Mouse (Mus musculus) liver, embryonic 12.5 days (tissue): Measurements from ENCODE around the gene Arcn1. TPM values are rescaled to one million over a fixed set of nuclear protein-coding genes. Genes with fewer than 3 reads are reported as not detected.
A peak's percentile ranks its signal among the peaks of the same experiment; 100 is the strongest.
"Not testable (repeated sequence)": the region's sequence is repeated elsewhere in the genome, so short reads cannot be mapped to it uniquely, and the experiment has no call there.

ENCODE experiments used
- ATAC-seq: fragments of 200-750 bp; cut with Nextera tagmentation; 2 replicates; pipeline ENCODE4 v1.8.0; 2017; ENCODE audit warnings: moderate number of reproducible peaks, mild to moderate bottlenecking, moderate library complexity
- H3K27ac ChIP-seq: fragments of 300-500 bp; sonication (generic); 2 replicates; pipeline ENCODE4 v1.5.1; 2016; ENCODE audit warnings: mild to moderate bottlenecking
- H3K27me3 ChIP-seq: fragments of 300-500 bp; sonication (generic); replicated peaks from 2 replicates; pipeline ENCODE4 v1.6.1; 2016; ENCODE audit warnings: mild to moderate bottlenecking, moderate library complexity
- H3K36me3 ChIP-seq: fragments of 300-500 bp; sonication (generic); 2 replicates; pipeline ENCODE4 v1.6.1; 2016; ENCODE audit warnings: mild to moderate bottlenecking, moderate library complexity
- H3K4me1 ChIP-seq: fragments of 300-500 bp; sonication (generic); 2 replicates; pipeline ENCODE4 v1.6.1; 2016
- H3K4me2 ChIP-seq: fragments of 300-500 bp; sonication (generic); 2 replicates; pipeline ENCODE4 v1.6.1; 2016; ENCODE audit warnings: mild to moderate bottlenecking, moderate library complexity
- H3K4me3 ChIP-seq: fragments of 300-500 bp; sonication (generic); 2 replicates; pipeline ENCODE4 v1.5.1; 2016; ENCODE audit warnings: mild to moderate bottlenecking, moderate library complexity
- H3K9ac ChIP-seq: fragments of 300-500 bp; sonication (generic); 2 replicates; pipeline ENCODE4 v1.6.1; 2016; ENCODE audit warnings: mild to moderate bottlenecking, moderate library complexity
- H3K9me3 ChIP-seq: fragments of 300-500 bp; sonication (generic); replicated peaks from 2 replicates; pipeline ENCODE4 v1.6.1; 2016; ENCODE audit warnings: mild to moderate bottlenecking, moderate library complexity
- whole genome bisulfite sequencing: fragments of 180-500 bp; shearing (Covaris S2); methylation state at CpG from one replicate; pipeline ENCODE4 v1.1.7; 2016; ENCODE audit not compliant: insufficient replicate concordance; 5-methylcytosine and 5-hydroxymethylcytosine counted together
- polyA plus RNA-seq: library from polyadenylated mRNA; unstranded; fragments of >200 nt; fragmentation: Nextera tagmentation; extraction: Ambion mirVana; gene quantifications from 2 replicates; pipeline ENCODE4 v1.2.1, GENCODE M21; 2016

Gene Arcn1
- polyA plus RNA-seq, 1 experiment from 2014 or later, result 127 TPM

DNA sequence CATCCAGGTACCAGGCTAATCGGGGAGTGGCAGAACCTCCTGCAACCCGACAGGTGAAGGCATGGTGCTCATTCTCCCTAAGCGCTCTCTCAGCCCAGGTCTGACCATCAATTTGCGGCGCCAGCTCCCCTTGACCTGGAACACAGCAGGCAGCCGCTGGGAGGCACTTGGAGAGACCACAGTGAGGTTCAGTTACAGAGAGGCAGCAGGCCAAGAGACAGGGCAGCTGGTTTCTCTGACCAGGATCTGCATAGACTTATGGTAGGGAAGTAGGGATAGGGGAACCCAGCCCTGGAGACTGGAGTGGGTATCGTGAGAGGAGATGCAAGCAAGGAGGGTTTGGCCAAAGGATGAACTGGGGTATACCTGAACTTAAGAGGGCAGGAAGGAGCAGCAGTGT lies 30.7 kb upstream of the Arcn1 start:
- Histone ChIP-seq H3K4me3 (no peak overlapping the region), H3K9me3 (no peaks in the 10 kb centered on the region), H3K27ac (no peak overlapping the region), H3K9ac (no peak overlapping the region), H3K36me3 (no peaks in the 10 kb centered on the region), H3K4me1 (peaks cover 22% of the 10 kb centered on the region), H3K27me3 (peaks cover 66% of the 10 kb centered on the region), H3K4me2 (peak overlapping the region; percentile 89; the same call in 1 of the 2 replicates)
- no peak for ATAC-seq
- WGBS, result 39% methylated on average over 7 of the region's 7 CpGs

GRCm38 (mm10) chr9:44792842-44793241 lies 25.2 kb upstream of the Arcn1 start:
- H3K9ac ChIP-seq, result no peak overlapping the region
- H3K4me1 ChIP-seq, result no peaks in the 10 kb centered on the region
- no peak overlapping the region for H3K4me3 ChIP-seq
- H3K36me3 ChIP-seq, result peaks cover 38% of the 10 kb centered on the region; the same call in 1 of the 2 replicates
- H3K27ac ChIP-seq, result no peak overlapping the region
- no peak overlapping the region for H3K4me2 ChIP-seq
- WGBS, result 72% methylated on average over 9 of the region's 9 CpGs
- no peaks in the 10 kb centered on the region for H3K9me3 ChIP-seq
- H3K27me3 ChIP-seq, result peaks cover 21% of the 10 kb centered on the region
- ATAC-seq, result no peak

GRCm38 (mm10) chr9:44772750-44773651 lies 5.4 kb upstream of the Arcn1 start:
- H3K27ac ChIP-seq, result peak overlapping the region; percentile 78
- peaks cover 8% of the 10 kb centered on the region for H3K36me3 ChIP-seq
- H3K4me1 ChIP-seq, result peaks cover 21% of the 10 kb centered on the region
- H3K4me3 ChIP-seq, result peak overlapping the region; percentile 79
- ATAC-seq, result peak; percentile 98
- H3K27me3 ChIP-seq, result no peaks in the 10 kb centered on the region
- peak overlapping the region; percentile 74 for H3K9ac ChIP-seq
- peak overlapping the region; percentile 98 for H3K4me2 ChIP-seq
- no peaks in the 10 kb centered on the region for H3K9me3 ChIP-seq
- under 1% methylated on average over 41 of the region's 41 CpGs for WGBS

GRCm38 (mm10) chr9:44772392-44772749 lies 4.7 kb upstream of the Arcn1 start:
- Histone ChIP-seq H3K9ac (peak overlapping the region; percentile 74; the same call in 1 of the 2 replicates), H3K4me1 (peaks cover 21% of the 10 kb centered on the region), H3K4me3 (peak overlapping the region; percentile 79; the same call in 1 of the 2 replicates), H3K27me3 (no peaks in the 10 kb centered on the region), H3K4me2 (peak overlapping the region; percentile 98), H3K9me3 (no peaks in the 10 kb centered on the region), H3K36me3 (peaks cover 8% of the 10 kb centered on the region), H3K27ac (peak overlapping the region; percentile 67)
- 18% methylated on average over 5 of the region's 5 CpGs for WGBS
- no peak for ATAC-seq

DNA sequence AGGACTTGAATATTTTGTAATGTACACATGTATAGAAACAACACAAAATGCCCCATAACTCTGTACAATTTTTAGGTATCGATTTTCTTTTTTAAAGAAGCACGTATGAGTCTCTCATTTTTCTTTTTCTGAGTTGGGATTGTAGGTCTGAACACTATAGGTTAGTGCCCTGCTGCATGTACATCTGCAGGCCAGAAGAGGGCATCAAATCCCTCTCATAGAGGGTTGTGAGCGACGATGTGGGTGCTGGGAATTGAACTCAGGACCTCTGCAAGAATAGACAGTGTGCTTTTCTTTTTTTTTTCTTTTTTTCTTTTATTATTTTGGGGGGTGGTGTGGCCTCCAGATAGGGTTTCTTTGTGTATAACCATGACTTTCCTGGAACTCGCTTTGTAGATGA lies 3.7 kb upstream of the Arcn1 start:
- H3K9ac ChIP-seq, result no peak overlapping the region
- no peak for ATAC-seq
- peaks cover 8% of the 10 kb centered on the region for H3K36me3 ChIP-seq
- no peak overlapping the region for H3K4me3 ChIP-seq
- H3K4me2 ChIP-seq, result no peak overlapping the region
- H3K4me1 ChIP-seq, result peaks cover 28% of the 10 kb centered on the region
- H3K27ac ChIP-seq, result no peak overlapping the region
- H3K27me3 ChIP-seq, result no peaks in the 10 kb centered on the region
- WGBS, result 85% methylated on average over 5 of the region's 5 CpGs
- no peaks in the 10 kb centered on the region for H3K9me3 ChIP-seq

DNA sequence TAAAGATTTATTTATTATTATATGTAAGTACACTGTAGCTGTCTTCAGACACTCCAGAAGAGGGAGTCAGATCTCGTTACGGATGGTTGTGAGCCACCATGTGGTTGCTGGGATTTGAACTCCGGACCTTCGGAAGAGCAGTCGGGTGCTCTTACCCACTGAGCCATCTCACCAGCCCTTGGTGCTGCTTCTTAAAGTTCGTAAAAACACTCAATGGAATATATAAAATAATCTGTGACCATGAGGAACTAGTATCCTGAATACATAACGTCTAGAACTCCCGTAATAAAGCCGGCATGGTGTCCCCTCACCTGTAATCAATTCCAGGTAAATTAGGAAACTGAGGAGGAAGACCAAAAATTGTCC lies 367 bp upstream of the Arcn1 start:
- WGBS, result 38% methylated on average over 7 of the region's 9 CpGs
- peak overlapping the region; percentile 94 for H3K4me3 ChIP-seq
- H3K27ac ChIP-seq, result peak overlapping the region; percentile 95
- peak overlapping the region; percentile 84 for H3K4me2 ChIP-seq
- H3K4me1 ChIP-seq, result peaks cover 43% of the 10 kb centered on the region
- not testable (repeated sequence) for H3K36me3 ChIP-seq, H3K27me3 ChIP-seq, H3K9me3 ChIP-seq
- 0 out of 2 replicates have a peak, but pooled peaks have one; percentile 6 for ATAC-seq
- H3K9ac ChIP-seq, result peak overlapping the region; percentile 96; the same call in 1 of the 2 replicates

- Histone ChIP-seq H3K4me1 (peaks cover 35% of the 10 kb centered on the region), H3K9me3 (no peaks in the 10 kb centered on the region), H3K9ac (no peak overlapping the region), H3K4me3 (no peak overlapping the region), H3K27ac (no peak overlapping the region), H3K36me3 (peaks cover 61% of the 10 kb centered on the region), H3K4me2 (no peak overlapping the region), H3K27me3 (no peaks in the 10 kb centered on the region)
- WGBS, result 72% methylated on average over 2 of the region's 2 CpGs
- ATAC-seq, result no peak
Observed at GRCm38 (mm10) chr9:44760873-44761272, 6.8 kb downstream of the Arcn1 start.

DNA sequence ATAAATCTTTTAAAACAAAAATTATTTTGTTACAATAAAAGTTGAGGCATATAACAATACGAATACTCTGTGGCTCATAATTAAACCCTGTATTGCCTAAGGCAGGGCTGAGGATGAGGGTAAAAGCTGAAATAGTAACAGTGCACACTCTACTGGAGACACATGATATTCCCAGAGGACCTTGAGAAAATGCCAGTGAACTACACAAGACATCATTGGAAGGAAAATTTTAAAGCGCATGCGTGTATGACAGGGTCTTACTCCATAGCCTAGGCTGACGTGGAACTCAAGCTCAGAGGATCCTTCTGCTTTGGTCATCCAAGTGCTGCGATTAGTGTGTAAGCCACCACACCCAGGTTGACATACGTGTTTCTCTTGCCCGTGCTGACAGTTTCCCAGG lies 19.2 kb downstream of the Arcn1 start:
- H3K36me3 ChIP-seq, result peaks cover 98% of the 10 kb centered on the region
- no peak for ATAC-seq
- 91% methylated on average over 7 of the region's 7 CpGs for WGBS

GRCm38 (mm10) chr9:44747341-44747740 lies 20.3 kb downstream of the Arcn1 start:
- H3K36me3 ChIP-seq, result peaks cover 99% of the 10 kb centered on the region

More for the DNA sequence above, 19.2 kb downstream of the Arcn1 start:
- no peak overlapping the region for H3K4me3 ChIP-seq
- no peaks in the 10 kb centered on the region for H3K4me1 ChIP-seq
- H3K27me3 ChIP-seq, result no peaks in the 10 kb centered on the region
- H3K27ac ChIP-seq, result no peak overlapping the region
- H3K9ac ChIP-seq, result no peak overlapping the region
- H3K4me2 ChIP-seq, result no peak overlapping the region
- H3K9me3 ChIP-seq, result no peaks in the 10 kb centered on the region

DNA sequence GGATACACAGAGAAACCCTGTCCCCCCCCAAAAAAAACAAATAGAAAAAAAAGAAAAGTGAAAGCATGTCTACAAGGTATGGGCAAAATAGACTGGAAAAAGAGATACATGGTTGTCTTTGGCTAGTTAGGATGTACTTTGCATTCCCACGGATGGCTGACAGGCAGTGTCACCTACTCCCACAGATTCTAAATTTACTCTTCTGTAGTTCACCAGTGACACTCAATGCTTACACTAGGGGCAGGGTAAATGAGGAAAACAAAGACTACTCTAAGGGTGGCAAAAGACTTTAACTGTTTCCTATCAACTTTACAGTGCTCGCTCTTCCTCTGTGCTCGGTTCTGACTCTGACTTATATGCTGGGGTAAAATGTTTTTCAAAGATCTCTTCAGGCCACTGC lies 21.0 kb downstream of the Arcn1 start:
- H3K4me3 ChIP-seq, result no peak overlapping the region
- no peak overlapping the region for H3K4me2 ChIP-seq
- peaks cover 97% of the 10 kb centered on the region for H3K36me3 ChIP-seq
- H3K27ac ChIP-seq, result no peak overlapping the region
- ATAC-seq, result no peak
- no peak overlapping the region for H3K9ac ChIP-seq
- no peaks in the 10 kb centered on the region for H3K27me3 ChIP-seq
- WGBS, result 82% methylated on average over 3 of the region's 3 CpGs
- H3K4me1 ChIP-seq, result no peaks in the 10 kb centered on the region
- no peaks in the 10 kb centered on the region for H3K9me3 ChIP-seq

More at GRCm38 (mm10) chr9:44747341-44747740, 20.3 kb downstream of the Arcn1 start:
- H3K4me2 ChIP-seq, result no peak overlapping the region
- no peaks in the 10 kb centered on the region for H3K9me3 ChIP-seq
- H3K27me3 ChIP-seq, result no peaks in the 10 kb centered on the region
- no peaks in the 10 kb centered on the region for H3K4me1 ChIP-seq
- no peak overlapping the region for H3K27ac ChIP-seq
- no peak overlapping the region for H3K9ac ChIP-seq
- WGBS, result 89% methylated on average over 3 of the region's 3 CpGs
- no peak overlapping the region for H3K4me3 ChIP-seq
- no peak for ATAC-seq

DNA sequence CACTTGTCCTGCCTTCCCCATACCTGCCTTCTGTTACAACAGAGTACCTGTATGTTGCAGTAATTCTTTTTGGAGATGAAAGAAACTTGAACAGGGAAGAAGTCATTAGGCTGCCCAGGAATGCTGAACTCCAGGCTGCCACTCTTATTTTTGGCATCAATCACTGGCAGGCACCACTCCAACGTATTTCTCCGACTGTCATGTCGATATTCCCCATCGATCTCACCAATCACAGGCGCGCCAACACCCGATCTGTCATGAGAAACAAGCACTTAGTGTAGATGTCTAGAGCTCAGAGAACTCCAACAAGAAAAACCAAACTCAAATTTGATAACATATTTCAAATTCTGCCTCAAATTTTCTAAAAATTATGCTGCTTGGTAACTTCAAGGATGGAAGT lies 22.3 kb downstream of the Arcn1 start:
- H3K27ac ChIP-seq, result no peak overlapping the region
- 89% methylated on average over 7 of the region's 7 CpGs for WGBS
- no peak overlapping the region for H3K4me2 ChIP-seq
- no peaks in the 10 kb centered on the region for H3K27me3 ChIP-seq
- H3K4me3 ChIP-seq, result no peak overlapping the region
- H3K9ac ChIP-seq, result no peak overlapping the region
- no peaks in the 10 kb centered on the region for H3K9me3 ChIP-seq
- no peaks in the 10 kb centered on the region for H3K4me1 ChIP-seq
- ATAC-seq, result no peak
- H3K36me3 ChIP-seq, result peaks cover 89% of the 10 kb centered on the region

GRCm38 (mm10) chr9:44740663-44741192 lies 26.9 kb downstream of the Arcn1 start:
- Histone ChIP-seq H3K9ac (no peak overlapping the region), H3K4me1 (no peaks in the 10 kb centered on the region), H3K36me3 (peaks cover 42% of the 10 kb centered on the region), H3K4me3 (no peak overlapping the region), H3K27me3 (peaks cover 16% of the 10 kb centered on the region), H3K27ac (no peak overlapping the region), H3K9me3 (no peaks in the 10 kb centered on the region), H3K4me2 (no peak overlapping the region)
- 0 out of 2 replicates have a peak, but pooled peaks have one; percentile 35 for ATAC-seq
- WGBS, result 83% methylated on average over 1 of the region's 1 CpGs
